Mouse (Mus musculus) ES-E14 (cell line): ENCODE measurements around the gene Grk6. TPM values are rescaled to one million over a fixed set of nuclear protein-coding genes. Genes with fewer than 3 reads are reported as not detected.
A peak's percentile ranks its signal among the peaks of the same experiment; 100 is the strongest.

Experiments
- DNase-seq: peaks from one replicate; pipeline ENCODE4 v3.0.0-alpha.2; 2013; ENCODE audit warnings: low read depth, low spot score
- H3K27ac ChIP-seq: 2 replicates; pipeline ENCODE4 v1.5.1; 2012; ENCODE audit warnings: low read depth, mild to moderate bottlenecking, low read length, moderate library complexity, mixed read lengths; ENCODE audit not compliant: poor library complexity, insufficient read depth, severe bottlenecking
- H3K36me3 ChIP-seq: 2 replicates; pipeline ENCODE4 v1.6.1; 2012; ENCODE audit warnings: mild to moderate bottlenecking, low read length, moderate library complexity, mixed read lengths; ENCODE audit not compliant: control insufficient read depth, poor library complexity, insufficient read depth, severe bottlenecking
- H3K4me1 ChIP-seq, 2 experiments: fragments of 150-350 bp in 1 of 2; sonication (generic) in 1 of 2; 2 replicates each; pipeline ENCODE4 v1.6.1; 2012; ENCODE audit warnings: low read length in 2 of 2, mild to moderate bottlenecking in 1 of 2, mixed read lengths in 1 of 2; ENCODE audit not compliant: control insufficient read depth in 2 of 2, insufficient read depth in 2 of 2, poor library complexity in 1 of 2
- H3K4me3 ChIP-seq, 2 experiments: fragments of 150-350 bp in 1 of 2; sonication (generic) in 1 of 2; 2 replicates each; pipeline ENCODE4 v1.5.1; 2012; ENCODE audit warnings: low read length in 2 of 2, low read depth in 1 of 2, mild to moderate bottlenecking in 1 of 2, mixed read lengths in 1 of 2; ENCODE audit not compliant: insufficient read depth in 1 of 2, poor library complexity in 1 of 2, severe bottlenecking in 1 of 2
- H3K9ac ChIP-seq: 2 replicates; pipeline ENCODE4 v1.6.1; 2012; ENCODE audit warnings: low read depth, mild to moderate bottlenecking, low read length, mixed read lengths; ENCODE audit not compliant: poor library complexity, insufficient read depth, severe bottlenecking
- H3K9me3 ChIP-seq: fragments of 150-350 bp; sonication (generic); 2 replicates; pipeline ENCODE4 v1.6.1; 2012; ENCODE audit warnings: low read depth, mild to moderate bottlenecking, low read length; ENCODE audit not compliant: control insufficient read depth, insufficient read depth
- CHD2 ChIP-seq: IDR thresholded peaks from 2 replicates; pipeline ENCODE4 v1.6.1; 2014; ENCODE audit warnings: mild to moderate bottlenecking, low read depth, low read length, inconsistent platforms
- HCFC1 ChIP-seq: IDR thresholded peaks from 2 replicates; pipeline ENCODE4 v1.6.1; 2012; ENCODE audit warnings: low read length, inconsistent platforms, borderline replicate concordance; ENCODE audit not compliant: insufficient read depth
- MAFK ChIP-seq: IDR thresholded peaks from 2 replicates; pipeline ENCODE4 v1.6.1; 2014; ENCODE audit warnings: mild to moderate bottlenecking, low read depth, low read length, inconsistent platforms; ENCODE audit not compliant: insufficient read depth
- ZC3H11A ChIP-seq: IDR thresholded peaks from 2 replicates; pipeline ENCODE4 v1.6.1; 2012; ENCODE audit warnings: low read depth, mild to moderate bottlenecking, inconsistent platforms, low read length, borderline replicate concordance
- ZNF384 ChIP-seq: IDR thresholded peaks from 2 replicates; pipeline ENCODE4 v1.6.1; 2012; ENCODE audit warnings: low read depth, low read length, inconsistent platforms
- in situ Hi-C, 2 experiments: fragments of 600-800 bp; cut with MboI; formaldehyde crosslinking; loops; one replicate each; pipeline ENCODE4 v1.15.1; 2025; ENCODE audit warnings: low sequenced_read_pairs in 2 of 2, inconsistent platforms in 1 of 2; ENCODE audit not compliant: unreplicated experiment in 2 of 2
- total RNA-seq: library from RNA; depleted of rRNA; stranded (reverse); fragments of 300-350 nt; gene quantifications from 2 replicates; pipeline ENCODE4 v1.2.3, GENCODE M21; 2012

The Grk6 gene
- total RNA-seq, 1 experiment: 74.7 TPM

DNA sequence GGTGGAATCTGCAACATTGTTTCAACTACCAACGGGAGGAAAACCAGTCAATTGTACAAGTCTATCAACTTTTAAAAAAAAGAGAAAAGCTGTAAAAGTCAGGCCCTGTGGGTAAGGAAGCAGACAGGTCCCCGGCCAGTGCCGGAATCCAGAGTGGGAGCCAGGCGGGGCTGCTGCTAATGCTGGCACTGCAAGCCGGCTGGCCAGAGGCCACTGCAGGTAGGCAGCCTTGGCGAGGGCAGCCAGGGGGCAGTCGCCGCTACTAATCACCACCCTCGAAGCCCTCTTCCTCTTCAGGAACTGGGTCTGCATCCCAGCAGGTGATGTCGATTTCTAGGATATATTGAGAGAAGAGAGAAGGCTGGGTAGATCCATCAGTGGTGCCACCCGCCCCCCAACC is 29.1 kb downstream of the Grk6 start:
- Histone ChIP-seq H3K27ac (no peak overlapping the region), H3K4me1 (peaks cover 0 to 3% of the 10 kb centered on the region in 2 experiments; a peak in 2 of 4 replicates), H3K9ac (no peak overlapping the region), H3K4me3 (no peak overlapping the region), H3K36me3 (peaks cover 6% of the 10 kb centered on the region; the same call in 1 of the 2 replicates), H3K9me3 (no peaks in the 10 kb centered on the region)
- in situ Hi-C loops: no loop called here
- TF ChIP-seq HCFC1: no peak
- TF ChIP-seq ZNF384: 0 out of 2 replicates have a peak, but pooled peaks have one; percentile 31
- TF ChIP-seq ZC3H11A: no peak
- DNase-seq: no peak

DNA sequence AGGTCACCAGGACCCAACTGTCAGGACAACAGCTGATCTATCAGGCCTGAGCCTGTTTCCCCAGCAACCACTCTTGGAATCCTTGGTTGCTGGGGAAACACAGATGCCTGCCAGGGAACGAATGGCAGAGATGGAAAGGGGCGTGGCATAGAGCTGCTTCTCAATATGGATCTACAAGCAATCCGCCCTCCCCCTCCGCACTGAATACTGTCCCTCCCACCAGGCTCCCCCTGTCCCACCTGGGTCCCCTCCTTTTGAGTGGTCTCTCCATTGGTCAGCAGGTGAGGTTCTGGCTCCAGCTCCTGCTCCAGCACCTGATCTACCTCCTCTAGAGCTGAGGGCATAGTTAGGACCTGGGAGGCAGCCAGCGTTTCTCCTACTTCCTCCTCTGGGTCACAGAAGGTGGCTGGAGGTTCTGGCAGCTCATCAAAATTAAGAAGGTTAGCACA is 29.8 kb downstream of the Grk6 start:
- no peak overlapping the region for H3K9ac ChIP-seq
- no peak overlapping the region for H3K27ac ChIP-seq
- H3K4me3 ChIP-seq: no peak overlapping the region
- H3K36me3 ChIP-seq: peaks cover 6% of the 10 kb centered on the region; the same call in 1 of the 2 replicates
- in situ Hi-C loops: no loop called here
- H3K4me1 ChIP-seq: peaks cover 0 to 3% of the 10 kb centered on the region in 2 experiments; a peak in 2 of 4 replicates
- no peaks in the 10 kb centered on the region for H3K9me3 ChIP-seq
- TF ChIP-seq ZNF384 (no peak), ZC3H11A (no peak)
- DNase-seq: no peak

DNA sequence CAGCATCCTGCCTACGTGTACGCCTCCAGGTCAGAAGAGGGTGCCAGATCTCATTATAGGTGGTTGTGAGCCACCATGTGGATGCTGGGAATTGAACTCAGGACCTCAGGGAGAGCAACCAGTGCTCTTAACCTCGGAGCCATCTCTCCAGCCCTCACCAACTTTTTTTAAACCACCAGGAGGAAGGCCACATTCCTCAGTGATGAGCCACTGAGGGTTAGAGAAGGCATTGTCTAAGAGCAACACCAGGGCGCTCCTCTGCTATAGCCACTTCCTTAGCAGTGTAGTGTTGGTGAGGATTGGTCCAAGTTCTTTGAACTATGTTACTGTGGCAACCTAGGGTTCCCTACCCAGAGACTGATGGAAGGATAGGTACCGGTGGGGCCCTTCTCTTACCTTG is 30.9 kb downstream of the Grk6 start:
- Histone ChIP-seq H3K27ac (no peak overlapping the region), H3K36me3 (peaks cover 6% of the 10 kb centered on the region; the same call in 1 of the 2 replicates), H3K9me3 (no peaks in the 10 kb centered on the region), H3K9ac (no peak overlapping the region), H3K4me3 (no peak overlapping the region), H3K4me1 (peaks cover 0 to 3% of the 10 kb centered on the region in 2 experiments; a peak in 2 of 4 replicates)
- TF ChIP-seq HCFC1 (no peak), ZNF384 (no peak), ZC3H11A (no peak), CHD2 (no peak), MAFK (no peak)
- in situ Hi-C loops: no loop called here
- no peak for DNase-seq

DNA sequence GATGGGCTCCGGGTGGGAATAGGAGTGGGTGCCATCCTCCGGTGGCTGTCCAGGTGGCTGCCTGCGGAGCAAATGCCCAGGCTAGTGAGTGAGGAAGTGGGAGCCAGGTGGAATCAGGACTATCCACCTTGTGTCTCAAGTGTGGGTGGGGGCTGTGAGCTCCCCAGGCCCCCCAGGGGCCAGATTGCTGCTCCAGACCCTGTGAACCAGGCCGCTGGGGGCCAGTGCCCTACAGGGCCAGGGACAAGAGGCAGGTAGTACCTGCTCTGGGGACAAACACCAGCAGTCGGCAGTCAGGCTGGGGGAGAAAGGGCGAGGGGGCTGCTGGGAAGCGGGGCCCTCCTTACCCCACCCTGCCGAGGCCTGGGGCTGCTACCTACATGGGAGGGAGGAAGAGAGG is 31.4 kb downstream of the Grk6 start:
- Histone ChIP-seq H3K4me1 (peaks cover 0 to 3% of the 10 kb centered on the region in 2 experiments; a peak in 1 of 4 replicates), H3K4me3 (no peak overlapping the region), H3K36me3 (peaks cover 6% of the 10 kb centered on the region; the same call in 1 of the 2 replicates), H3K9me3 (no peaks in the 10 kb centered on the region), H3K27ac (no peak overlapping the region), H3K9ac (no peak overlapping the region)
- in situ Hi-C loops: no loop called here
- no peak for DNase-seq
- no peak for TF ChIP-seq MAFK
- TF ChIP-seq ZNF384: no peak
- TF ChIP-seq ZC3H11A: no peak
- TF ChIP-seq HCFC1: no peak
- TF ChIP-seq CHD2: no peak

DNA sequence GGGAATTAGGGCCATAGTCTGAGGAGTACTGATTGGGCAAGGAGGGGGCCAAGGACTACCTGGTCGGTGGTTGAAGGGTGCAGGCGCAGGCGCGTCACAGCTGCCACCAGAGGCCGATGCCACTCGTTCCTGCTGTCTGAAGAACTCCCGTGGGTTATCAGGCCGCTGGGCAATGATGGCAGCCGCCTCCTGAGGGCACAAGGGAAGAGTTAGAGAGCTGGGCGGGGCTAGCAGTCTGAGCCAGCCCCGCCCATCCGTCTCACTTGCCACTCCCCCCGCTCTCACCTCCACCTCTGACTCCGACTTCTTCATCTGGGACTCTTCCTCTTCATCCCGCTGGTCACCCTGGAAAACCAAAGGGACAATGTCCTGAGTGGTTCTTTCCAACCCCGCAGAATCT is 32.6 kb downstream of the Grk6 start:
- peaks cover 0 to 7% of the 10 kb centered on the region in 2 experiments; a peak in 1 of 4 replicates for H3K4me1 ChIP-seq
- in situ Hi-C loops: no loop called here
- TF ChIP-seq ZC3H11A (no peak), ZNF384 (no peak), CHD2 (no peak), MAFK (no peak), HCFC1 (no peak)

More for the DNA sequence above, 32.6 kb downstream of the Grk6 start:
- no peak for DNase-seq
- H3K9me3 ChIP-seq: no peaks in the 10 kb centered on the region
- no peak overlapping the region for H3K27ac ChIP-seq
- no peak overlapping the region for H3K4me3 ChIP-seq
- H3K36me3 ChIP-seq: peaks cover 6% of the 10 kb centered on the region; the same call in 1 of the 2 replicates
- no peak overlapping the region for H3K9ac ChIP-seq
